Mouse (Mus musculus) kidney, adult 2 months (tissue): Measurements from ENCODE around the gene Fam155a. TPM values are rescaled to one million over a fixed set of nuclear protein-coding genes. Genes with fewer than 3 reads are reported as not detected.

Experiments
- DNase-seq: peaks from one replicate; pipeline ENCODE4 v3.0.0; 2021
- H3K27ac ChIP-seq: fragments of 200-500 bp; 2 replicates; pipeline ENCODE4 v1.5.1; 2012; ENCODE audit warnings: low read depth, low read length, control low read depth, inconsistent platforms; ENCODE audit not compliant: insufficient read depth
- H3K27me3 ChIP-seq: fragments of 200-500 bp; replicated peaks from 2 replicates; pipeline ENCODE4 v1.6.1; 2012; ENCODE audit warnings: mild to moderate bottlenecking, moderate library complexity, low read length, inconsistent platforms; ENCODE audit not compliant: control insufficient read depth, insufficient read depth
- H3K36me3 ChIP-seq: fragments of 200-500 bp; 2 replicates; pipeline ENCODE4 v1.6.1; 2012; ENCODE audit warnings: mild to moderate bottlenecking, moderate library complexity, low read length, inconsistent platforms; ENCODE audit not compliant: control insufficient read depth, insufficient read depth
- H3K4me1 ChIP-seq: fragments of 200-500 bp; 2 replicates; pipeline ENCODE4 v1.6.1; 2011; ENCODE audit warnings: low read length; ENCODE audit not compliant: control insufficient read depth, insufficient read depth
- H3K4me3 ChIP-seq: fragments of 200-500 bp; 2 replicates; pipeline ENCODE4 v1.5.1; 2011; ENCODE audit warnings: mild to moderate bottlenecking, low read depth, low read length, control low read depth; ENCODE audit not compliant: insufficient read depth
- CTCF ChIP-seq: fragments of 200-500 bp; conservative IDR thresholded peaks from 2 replicates; pipeline ENCODE4 v1.5.1; 2011; ENCODE audit warnings: low read depth, mild to moderate bottlenecking, control low read depth, low read length, moderate library complexity, mixed read lengths; ENCODE audit not compliant: insufficient read depth, insufficient read length
- POLR2A ChIP-seq: fragments of 200-500 bp; IDR thresholded peaks from one replicate; pipeline ENCODE4 v1.6.1; 2011; ENCODE audit warnings: low read depth, low read length, control low read depth
- WGBS: fragments of 180-500 bp; shearing (Covaris S2); methylation state at CpG from one replicate; pipeline ENCODE4 v1.1.7; 2018; 5-methylcytosine and 5-hydroxymethylcytosine counted together
- polyA plus RNA-seq: library from polyadenylated mRNA; depleted of rRNA; stranded (reverse); fragments of >200 nt; gene quantifications from 2 replicates; pipeline ENCODE4 v1.2.3, GENCODE M21; 2012

Fam155a gene
- polyA plus RNA-seq, 1 experiment, result 0.08 TPM

DNA sequence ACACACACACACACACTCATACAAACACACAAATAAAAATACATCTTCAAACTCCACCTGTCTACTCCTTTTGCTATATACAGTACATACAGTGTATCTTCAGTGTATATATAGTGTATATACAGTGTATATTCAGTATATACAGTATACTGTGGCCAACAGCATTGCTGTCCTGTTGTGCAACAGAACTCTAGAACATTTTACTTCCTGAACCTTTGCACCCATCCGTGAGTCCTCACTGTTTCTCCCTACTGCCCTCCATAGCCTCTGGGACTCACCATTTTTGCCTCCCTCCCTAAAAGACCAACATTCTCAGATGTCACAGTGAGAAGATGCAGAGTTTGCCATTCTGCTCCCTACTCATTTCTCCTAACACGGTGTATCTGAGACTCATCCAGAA lies 347.8 kb downstream of the Fam155a start:
- DNase-seq, result no peak
- WGBS, result 59% methylated on average over 2 of the region's 2 CpGs
- Histone ChIP-seq H3K36me3 (no peaks in the 10 kb centered on the region), H3K27ac (no peak overlapping the region), H3K4me3 (no peak overlapping the region), H3K4me1 (no peaks in the 10 kb centered on the region), H3K27me3 (no peaks in the 10 kb centered on the region)
- TF ChIP-seq POLR2A, result no peak
- TF ChIP-seq CTCF, result no peak

DNA sequence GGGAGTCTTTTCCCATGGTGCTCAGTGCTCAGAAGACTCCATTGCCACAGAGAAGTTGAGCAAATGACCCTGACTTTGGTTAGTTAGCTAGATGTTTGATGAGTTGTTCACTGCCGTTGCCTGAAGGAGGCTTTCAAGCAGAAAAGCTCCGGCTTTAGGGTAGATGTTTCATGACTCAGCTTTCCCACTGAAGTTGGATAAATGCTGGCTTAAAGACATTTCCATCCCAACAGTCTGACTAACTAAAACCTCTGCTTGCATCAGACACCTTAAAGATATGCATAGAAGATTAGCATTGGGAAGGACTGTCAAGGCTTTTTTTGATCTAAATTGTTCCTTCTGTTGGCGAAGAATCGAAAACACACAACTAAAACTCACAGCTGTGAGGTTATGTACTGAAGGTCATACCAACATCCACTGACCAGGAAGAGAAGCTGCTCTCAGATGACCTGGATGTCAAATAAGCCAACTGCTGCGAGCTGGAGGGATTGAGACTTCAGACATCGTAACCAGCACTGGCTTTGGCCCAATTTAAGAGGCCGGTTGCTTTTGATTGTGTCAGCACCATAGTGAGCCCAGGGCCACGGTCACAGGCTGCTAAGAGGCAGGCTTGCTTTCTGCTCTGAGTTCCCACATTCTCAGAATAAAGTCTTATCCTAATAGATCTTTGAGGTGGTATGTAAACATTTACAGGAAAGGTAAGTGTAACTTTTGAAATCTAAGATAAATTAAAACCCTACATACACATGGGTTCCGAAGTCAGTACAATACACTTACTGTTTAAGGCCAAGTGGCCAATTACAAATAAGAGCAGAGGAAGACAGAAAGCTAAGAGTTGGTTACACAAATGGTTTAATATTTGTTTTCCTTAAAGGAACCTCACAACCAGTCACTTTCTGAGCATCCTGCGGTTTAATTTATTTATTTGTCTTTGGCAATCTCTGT lies 351.8 kb downstream of the Fam155a start:
- no peaks in the 10 kb centered on the region for H3K36me3 ChIP-seq
- peak; percentile 18 for DNase-seq
- no peak overlapping the region for H3K4me3 ChIP-seq
- H3K27me3 ChIP-seq, result no peaks in the 10 kb centered on the region; the same call in 1 of the 2 replicates
- WGBS, result 53% methylated on average over 10 of the region's 10 CpGs
- no peaks in the 10 kb centered on the region for H3K4me1 ChIP-seq
- no peak for TF ChIP-seq CTCF
- no peak overlapping the region for H3K27ac ChIP-seq

DNA sequence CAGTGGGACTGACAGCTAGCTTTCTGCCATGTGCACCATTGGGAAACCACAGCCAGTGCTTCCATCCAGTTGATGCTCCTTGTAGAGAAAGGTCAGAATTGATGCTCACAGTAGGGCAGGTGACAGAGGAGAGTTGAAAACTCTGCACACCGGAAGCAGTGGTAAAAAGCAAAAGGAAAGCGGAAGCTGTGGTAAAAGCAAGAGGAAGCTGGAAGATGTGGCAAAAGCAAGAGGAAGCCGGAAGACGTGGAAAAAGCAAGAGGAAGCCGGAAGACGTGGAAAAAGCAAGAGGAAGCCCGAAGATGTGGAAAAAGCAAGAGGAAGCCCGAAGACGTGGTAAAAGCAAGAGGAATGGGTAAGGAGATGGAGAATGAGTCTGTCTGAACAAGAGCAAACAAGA lies 354.8 kb downstream of the Fam155a start:
- no peak for DNase-seq
- Histone ChIP-seq H3K4me1 (no peaks in the 10 kb centered on the region), H3K27ac (no peak overlapping the region), H3K36me3 (no peaks in the 10 kb centered on the region), H3K27me3 (no peaks in the 10 kb centered on the region; the same call in 1 of the 2 replicates), H3K4me3 (no peak overlapping the region)
- TF ChIP-seq CTCF, result no peak
- no peak for TF ChIP-seq POLR2A
- WGBS, result 76% methylated on average over 9 of the region's 9 CpGs

DNA sequence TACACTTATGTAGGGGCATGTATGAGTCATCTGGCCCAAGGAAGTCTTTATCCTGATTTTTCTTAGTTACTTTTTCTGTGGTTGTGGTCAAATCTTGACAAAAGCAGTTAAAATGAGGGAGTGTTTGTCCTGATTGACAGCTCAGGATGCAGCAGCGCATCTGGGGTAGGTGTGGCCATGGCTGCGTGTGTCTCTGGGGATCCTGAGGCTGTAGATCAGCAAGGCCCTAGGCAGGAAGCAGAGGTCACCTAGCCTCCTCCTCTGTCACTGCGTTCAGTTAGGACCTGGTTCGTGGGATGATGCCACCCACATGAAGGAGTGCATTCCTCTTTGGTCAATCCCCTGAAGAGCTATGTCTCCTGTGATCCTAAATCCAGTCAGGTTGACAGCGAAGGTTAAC lies 362.5 kb downstream of the Fam155a start:
- no peaks in the 10 kb centered on the region for H3K4me1 ChIP-seq
- no peak for DNase-seq
- no peak overlapping the region for H3K27ac ChIP-seq
- no peaks in the 10 kb centered on the region for H3K27me3 ChIP-seq
- H3K36me3 ChIP-seq, result no peaks in the 10 kb centered on the region
- H3K4me3 ChIP-seq, result no peak overlapping the region
- 33% methylated on average over 5 of the region's 5 CpGs for WGBS
- TF ChIP-seq CTCF, result no peak
- TF ChIP-seq POLR2A, result no peak

DNA sequence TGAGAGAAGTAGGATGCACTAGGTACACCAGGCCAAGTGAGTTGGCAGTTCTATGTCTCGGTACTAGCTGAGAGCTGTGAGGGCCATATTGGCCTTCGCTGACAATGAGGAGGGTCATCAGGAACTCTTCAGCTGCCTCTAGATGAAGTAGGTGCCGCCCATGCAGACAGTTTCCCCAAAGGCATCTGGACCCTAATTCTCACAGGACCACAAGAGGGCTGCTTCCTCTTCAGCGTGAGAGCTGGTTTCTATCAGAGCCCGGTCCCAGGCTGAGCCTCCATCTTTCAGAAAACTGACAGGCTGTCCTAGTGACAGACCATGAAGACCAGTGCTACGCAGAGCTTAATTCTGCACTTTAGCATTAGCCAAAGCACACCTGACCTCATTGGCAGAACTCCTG lies 364.8 kb downstream of the Fam155a start:
- no peak for TF ChIP-seq POLR2A
- no peak for TF ChIP-seq CTCF
- whole genome bisulfite sequencing, result 82% methylated on average over 6 of the region's 6 CpGs
- no peak overlapping the region for H3K27ac ChIP-seq

DNA sequence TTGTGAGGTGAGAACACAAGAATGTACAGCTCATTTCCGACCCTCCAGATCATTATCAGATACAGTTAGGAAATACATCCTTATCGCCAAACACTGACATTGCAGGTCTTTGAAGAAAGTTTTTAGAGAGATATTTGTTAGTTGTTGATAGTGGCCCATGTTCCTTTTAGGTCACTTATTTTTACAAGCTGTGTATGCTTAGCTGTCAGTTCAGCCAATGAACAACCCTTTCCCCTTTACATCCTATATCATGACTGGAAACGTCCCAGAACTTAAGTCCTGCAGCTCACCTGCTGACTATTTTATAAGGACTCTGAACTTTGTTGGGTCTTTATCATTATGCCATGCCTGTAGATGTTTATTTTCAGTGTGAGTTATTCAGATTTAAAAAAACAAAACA lies 366.3 kb downstream of the Fam155a start:
- WGBS, result 52% methylated on average over 3 of the region's 3 CpGs
- no peak for TF ChIP-seq POLR2A
- no peak for TF ChIP-seq CTCF

More for the DNA sequence above, 364.8 kb downstream of the Fam155a start:
- H3K4me3 ChIP-seq, result no peak overlapping the region
- no peaks in the 10 kb centered on the region for H3K4me1 ChIP-seq
- H3K27me3 ChIP-seq, result no peaks in the 10 kb centered on the region; the same call in 1 of the 2 replicates
- DNase-seq, result no peak
- no peaks in the 10 kb centered on the region for H3K36me3 ChIP-seq

DNA sequence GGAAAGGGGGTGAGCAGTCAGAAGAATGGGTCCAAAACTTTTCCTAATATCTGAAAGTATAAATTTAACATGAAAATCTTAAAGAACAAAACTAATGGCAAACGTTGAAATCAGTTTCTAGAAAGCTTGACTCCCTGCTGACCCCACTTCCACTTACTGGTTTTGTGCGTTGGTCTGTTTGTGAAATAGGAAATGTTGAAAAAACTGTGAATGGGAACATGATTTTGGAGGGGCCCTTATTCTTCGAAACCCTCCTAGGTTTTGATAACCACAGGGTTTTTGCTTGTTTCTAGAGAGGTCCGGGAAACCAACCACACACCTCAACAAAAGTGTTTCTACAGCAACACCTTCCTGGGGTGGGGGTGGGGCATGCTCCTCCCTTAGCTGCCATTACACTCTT lies 368.6 kb downstream of the Fam155a start:
- H3K4me3 ChIP-seq, result no peak overlapping the region
- H3K27ac ChIP-seq, result no peak overlapping the region

More for the DNA sequence above, 366.3 kb downstream of the Fam155a start:
- Histone ChIP-seq H3K27ac (no peak overlapping the region), H3K4me3 (no peak overlapping the region), H3K27me3 (no peaks in the 10 kb centered on the region; the same call in 1 of the 2 replicates), H3K36me3 (no peaks in the 10 kb centered on the region), H3K4me1 (no peaks in the 10 kb centered on the region)
- DNase-seq, result no peak

More for the DNA sequence above, 368.6 kb downstream of the Fam155a start:
- H3K4me1 ChIP-seq, result no peaks in the 10 kb centered on the region
- no peak for DNase-seq
- WGBS, result 55% methylated on average over 4 of the region's 4 CpGs
- no peaks in the 10 kb centered on the region for H3K36me3 ChIP-seq
- no peaks in the 10 kb centered on the region; the same call in 1 of the 2 replicates for H3K27me3 ChIP-seq
- TF ChIP-seq CTCF (no peak), POLR2A (no peak)
